Mouse (Mus musculus): ENCODE results near the gene Rptn.
"Not testable (repeated sequence)": the region's sequence is repeated elsewhere in the genome, so short reads cannot be mapped to it uniquely, and the experiment has no call there.

Rptn gene

DNA sequence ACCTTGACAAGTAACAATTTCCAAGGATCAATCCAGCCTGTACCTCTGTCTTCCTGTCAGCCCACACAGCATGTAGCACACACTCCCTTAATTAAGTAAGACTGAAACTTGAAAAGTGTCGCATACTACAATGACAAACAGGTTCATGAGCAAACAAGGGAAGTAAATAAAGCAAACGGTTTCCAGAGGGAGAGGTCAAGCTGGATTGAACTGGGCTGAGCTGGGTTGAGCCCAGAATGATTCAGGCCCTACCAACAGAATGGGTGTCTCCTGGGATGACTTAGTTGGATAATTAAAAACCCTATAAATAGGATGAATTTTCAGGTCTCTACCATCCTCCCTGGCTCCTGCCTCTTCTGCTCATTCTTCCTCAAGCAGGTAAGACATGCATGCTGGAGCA is at the start of gene Rptn:
Gene Rptn, plus strand, starts transcription at position 334 of the 400 bp plus-strand sequence.
- CTCF ChIA-PET: no interaction called here

DNA sequence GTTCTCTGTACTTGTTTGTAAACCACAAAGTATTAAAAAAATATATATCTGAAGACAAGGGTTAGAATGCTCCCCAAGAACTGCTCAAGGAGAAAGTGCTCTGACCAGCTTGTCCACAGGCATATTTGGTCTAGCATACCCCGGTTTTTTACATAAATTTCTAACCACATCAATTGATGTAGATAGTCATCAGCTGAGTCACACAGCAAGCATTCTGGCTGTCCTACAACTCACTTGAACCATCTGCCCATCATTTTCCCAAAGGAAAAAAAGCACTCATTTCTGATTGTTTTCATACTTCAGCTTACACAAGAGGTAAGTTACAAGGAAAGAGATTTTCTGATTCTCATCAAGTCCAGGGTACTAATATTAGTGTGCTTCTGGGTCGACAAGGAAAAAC is 46.6 kb upstream of the Rptn start:
- CTCF ChIA-PET: no interaction called here

DNA sequence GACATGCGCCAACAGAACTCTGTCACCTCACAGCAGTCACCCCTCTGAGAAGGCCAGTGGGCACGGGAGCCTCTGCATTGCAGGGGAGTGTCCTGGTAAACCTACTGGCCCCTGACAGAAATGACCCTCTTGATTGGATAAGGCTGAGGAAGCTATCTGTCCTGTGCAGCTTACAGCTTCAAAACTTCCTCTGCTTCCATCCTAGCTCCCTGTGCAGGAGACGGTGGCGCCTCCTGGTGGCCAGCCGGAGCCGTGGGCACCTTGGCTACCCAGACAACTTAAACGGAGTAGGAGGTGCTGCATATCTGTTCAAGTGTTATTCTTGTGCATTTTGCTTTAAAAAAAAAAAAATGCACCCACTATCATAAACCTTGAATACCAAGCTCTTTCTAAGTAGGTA is 33.5 kb upstream of the Rptn start:
- CTCF ChIA-PET: interaction anchor here (0.6 to 0.7 kb wide), 2 partner anchors 39 to 1476 kb away, joined by 3 to 4 read pairs; no protein-coding TSS in a partner anchor

DNA sequence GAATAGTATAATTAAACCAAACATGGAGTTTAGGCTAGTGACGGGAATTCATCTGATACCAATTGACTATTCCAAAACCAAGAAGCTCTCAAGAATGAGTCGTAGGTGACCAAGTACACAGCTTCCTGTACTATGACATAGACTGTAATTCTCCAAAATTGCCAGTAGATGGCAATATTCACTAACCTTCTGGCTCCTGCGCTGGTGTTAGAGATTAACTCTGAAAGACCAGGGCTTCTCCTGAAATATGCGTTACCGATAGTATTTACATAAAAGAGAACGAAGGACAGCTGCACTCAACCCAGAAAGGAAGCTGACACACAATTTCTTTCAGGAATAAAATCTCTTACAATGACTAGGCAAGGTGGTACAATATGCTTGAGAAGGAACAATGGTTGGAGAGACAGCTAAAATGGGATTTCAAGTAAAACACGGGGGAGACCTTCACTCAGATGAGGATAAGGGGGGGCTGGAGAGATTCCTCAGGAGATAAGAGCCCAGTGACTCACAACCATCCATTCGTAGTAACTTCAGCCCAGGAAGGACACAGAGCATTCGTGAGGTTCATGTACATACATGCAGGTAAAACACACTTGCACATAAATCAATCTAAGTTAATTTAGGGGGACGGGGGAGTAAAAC is 31.4 kb upstream of the Rptn start:
- CTCF ChIA-PET: interaction anchor here (0.7 to 1.0 kb wide), 2 partner anchors 245 to 1142 kb away, joined by 3 read pairs; no protein-coding TSS in a partner anchor

DNA sequence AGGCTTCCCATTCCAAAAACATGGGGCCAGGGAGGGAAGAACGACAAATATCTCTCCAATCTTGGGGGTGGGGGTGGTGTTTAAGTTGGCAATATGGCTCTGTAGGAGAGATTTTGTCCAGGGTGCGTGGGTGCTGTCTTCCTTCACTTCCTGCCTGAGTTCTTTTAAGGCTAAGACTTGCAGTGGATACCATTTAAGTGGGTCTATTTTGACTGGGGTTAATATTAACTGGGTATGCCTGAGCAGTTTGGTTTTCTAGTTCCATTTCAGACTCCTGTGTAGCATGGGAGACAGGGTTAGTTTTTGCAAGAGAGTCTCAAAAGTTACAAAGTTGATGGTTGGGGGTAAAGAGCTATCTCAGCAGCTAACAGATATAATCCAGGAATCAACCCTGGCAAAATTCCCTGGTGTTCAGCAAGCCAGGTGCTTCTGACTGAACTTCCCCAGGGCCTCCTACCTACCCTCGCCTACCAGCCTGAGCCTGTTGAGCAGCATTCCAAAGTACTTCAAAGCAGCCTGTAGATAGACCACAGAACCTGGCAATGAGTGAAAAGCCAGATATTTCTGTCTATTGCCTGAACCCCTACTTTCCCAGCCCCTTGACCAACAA is 26.4 kb upstream of the Rptn start:
- CTCF ChIA-PET: no interaction called here

DNA sequence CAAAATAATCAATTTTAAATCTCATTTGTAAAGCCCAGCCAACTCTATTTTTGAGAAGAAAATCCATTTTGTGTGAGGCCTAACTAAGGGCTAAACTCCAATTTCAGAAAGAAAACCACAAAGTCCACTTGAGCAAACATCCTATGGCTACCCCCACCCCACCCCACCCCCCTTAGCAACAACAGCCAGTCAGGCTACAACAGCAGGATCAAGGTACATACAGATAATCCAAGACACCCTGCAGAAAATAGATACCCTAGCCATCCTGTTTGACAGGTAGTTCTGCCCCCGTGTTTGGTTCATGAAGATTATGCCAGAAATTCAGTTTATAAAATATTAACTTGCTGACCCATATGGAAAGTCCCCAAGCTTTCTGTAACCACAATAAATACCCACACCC is 25.3 kb upstream of the Rptn start:
- CTCF ChIA-PET: no interaction called here

DNA sequence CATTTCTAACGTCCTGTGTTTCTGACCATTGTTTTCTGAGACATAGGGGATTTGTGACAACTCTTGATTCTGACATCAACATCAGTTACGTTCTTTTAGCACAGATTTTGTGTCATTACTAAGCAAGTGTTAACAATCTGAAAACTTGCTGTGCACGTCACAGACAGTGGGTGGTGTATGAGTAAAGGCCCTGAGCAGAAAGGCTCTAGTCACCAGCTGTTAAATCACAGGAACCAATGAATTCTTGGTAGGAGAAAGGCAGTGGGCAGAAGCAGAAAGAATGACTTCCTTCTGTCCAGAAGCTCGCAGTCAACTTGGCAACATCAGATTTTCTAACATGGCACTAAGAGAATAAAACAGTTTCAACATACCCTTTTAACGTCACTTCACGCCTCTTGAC is 20.1 kb upstream of the Rptn start:
- CTCF ChIA-PET: no interaction called here

DNA sequence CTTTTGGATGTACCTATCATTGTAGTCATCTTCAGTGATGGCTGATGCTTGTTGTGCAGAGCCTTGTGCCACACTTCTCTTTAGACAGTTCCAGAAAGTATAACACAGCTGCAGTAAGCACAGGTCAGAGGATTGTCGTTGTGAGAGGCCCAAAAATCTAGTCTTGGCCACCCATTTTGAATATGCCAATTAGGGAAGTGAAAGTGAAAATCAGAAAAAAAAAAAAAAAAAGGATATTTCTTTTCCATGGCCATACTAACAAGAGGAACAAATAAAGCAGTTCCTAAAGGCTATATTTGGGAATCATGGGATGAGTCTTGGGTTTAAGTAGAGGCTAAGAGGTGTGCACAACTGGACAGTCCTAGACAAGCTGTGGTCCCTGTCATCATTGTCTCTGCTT is 18.3 kb upstream of the Rptn start:
- CTCF ChIA-PET: no interaction called here

DNA sequence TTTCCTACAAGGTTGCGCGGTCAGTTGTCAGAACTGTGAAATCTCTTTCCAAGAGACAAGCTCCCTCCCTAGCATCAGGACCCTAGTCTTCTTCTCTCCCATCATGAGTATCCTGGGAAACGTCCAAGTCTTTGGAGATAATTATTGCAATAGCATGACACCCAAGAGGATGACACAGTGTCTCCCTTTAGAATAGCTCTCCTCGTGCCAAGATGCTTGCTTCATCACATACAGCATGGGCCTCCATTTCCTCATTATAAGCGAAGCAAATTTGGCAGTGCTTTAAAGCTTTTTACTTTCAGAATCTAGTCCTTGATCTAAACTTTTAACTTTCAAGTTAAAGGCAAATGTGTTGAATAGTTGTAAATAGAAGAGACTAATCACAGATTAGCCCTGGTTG is 17.9 kb upstream of the Rptn start:
- CTCF ChIA-PET: no interaction called here

DNA sequence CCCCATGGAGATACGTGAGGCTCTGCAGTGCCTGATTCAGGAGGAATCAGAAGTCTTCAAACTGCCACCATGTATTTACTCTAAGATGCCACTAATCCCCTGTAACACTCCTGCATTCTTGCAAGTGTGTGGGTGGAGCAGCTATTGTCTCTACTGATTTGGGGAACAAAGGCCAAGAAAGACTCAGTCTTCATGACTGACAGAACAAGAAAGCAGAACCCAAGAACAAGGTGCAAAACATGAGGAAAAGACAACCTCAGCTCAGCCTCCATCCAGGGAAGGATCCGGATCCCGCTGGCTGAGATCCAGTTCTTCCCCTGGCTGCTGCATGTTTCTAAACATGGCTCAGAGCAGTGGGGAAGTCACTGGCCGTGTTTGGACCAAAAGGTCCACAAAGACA is 15.4 kb upstream of the Rptn start:
- CTCF ChIA-PET: no interaction called here

DNA sequence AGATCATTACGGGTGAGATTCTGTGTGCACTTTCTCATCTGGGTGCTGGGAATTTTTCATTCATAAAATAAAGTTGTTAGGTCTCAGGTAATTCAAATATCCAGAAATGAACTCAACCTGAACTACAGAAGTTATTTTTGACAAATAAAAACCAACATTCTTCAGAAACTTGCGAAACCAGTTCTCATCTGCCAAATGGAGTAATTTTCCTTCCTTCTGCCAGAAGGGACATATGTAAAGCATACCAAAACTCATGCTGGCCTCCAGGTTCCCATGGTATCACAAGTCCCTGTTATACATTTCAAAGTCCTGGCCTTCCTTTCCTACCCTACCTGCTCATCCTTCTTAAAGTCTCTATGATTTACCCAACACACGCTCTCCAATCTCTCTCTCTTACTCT is 10.4 kb downstream of the Rptn start:
- CTCF ChIA-PET: no interaction called here

DNA sequence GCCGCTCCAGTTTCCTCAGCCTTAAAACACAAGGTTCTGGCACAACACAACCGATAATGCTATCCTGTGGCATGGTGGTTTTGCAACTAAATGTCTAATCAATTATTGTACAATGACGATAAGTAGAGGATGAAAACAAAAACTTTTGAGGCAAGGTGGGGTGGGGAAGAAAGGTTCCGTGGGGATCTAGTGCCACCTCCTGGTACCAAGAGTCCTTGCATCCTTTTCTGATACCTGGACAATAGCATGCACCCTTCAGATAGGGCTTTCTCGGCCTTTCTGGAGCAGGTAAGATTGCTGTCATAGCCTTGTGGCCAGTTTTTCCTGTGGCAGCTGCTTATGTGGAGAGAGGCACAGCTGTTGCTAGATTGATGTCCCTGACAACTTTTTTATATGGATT is 13.5 kb downstream of the Rptn start:
- CTCF ChIA-PET: no interaction called here

DNA sequence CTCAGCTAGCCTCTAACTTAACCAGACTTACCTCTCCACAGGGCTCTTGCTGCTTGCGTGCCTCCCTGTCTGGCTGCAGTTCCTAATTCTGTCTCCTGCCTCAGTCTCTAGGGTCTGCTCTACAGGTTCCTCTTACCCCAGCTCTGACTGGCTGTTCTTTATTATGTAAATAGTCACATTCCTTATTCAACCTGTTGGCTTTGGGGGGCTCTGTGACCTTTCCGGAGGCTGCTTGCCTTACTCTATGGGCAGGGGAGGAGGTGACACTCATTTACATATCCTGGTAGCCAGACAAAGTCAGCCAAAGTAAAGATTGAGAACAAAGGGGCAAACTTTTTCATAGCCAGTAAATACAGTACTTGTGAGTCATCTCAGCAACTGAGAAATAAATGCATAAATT is 18.4 kb downstream of the Rptn start:
- CTCF ChIA-PET: no interaction called here

DNA sequence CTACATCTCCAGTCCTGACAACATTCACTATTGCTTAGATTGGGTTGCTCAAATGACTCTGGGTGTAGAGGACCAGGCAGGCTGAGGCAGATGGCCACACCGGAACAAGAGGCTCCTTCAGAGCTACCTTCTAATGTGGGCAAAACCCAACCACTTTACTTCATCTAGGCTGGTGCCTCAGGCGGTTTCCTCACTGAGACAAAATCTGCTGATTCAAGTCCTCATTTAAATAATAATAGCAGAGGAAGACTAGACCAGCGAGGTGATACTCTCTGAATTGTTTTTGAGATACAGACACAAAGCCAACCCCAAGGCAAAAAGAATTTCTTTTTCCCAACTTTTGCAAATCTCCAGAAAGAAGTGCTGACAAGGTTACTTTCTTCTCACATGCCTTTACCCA is 38.2 kb downstream of the Rptn start:
- CTCF ChIA-PET: no interaction called here

DNA sequence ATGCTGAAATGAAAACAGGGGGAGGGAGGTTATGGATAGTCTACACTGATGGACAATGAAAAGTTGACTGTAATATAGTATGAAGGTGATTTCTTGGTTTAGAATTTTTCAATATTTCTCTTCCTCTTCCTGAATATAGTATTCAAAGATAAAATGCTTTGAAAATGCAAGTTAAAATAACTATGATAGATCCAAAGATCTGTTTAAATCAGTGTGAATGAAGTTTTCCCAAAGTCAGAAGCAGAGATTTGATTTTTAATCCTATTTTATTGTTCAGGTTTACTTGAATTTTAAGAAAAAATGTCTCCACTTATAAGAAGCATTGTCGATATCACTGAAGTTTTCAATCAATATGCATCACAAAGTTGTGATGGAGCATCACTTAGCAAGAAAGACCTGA is 48.5 kb downstream of the Rptn start, which contains the start of gene Tchh:
Gene Tchh, plus strand, starts transcription at position 301 of the 400 bp plus-strand sequence.
- CTCF ChIA-PET: no interaction called here

DNA sequence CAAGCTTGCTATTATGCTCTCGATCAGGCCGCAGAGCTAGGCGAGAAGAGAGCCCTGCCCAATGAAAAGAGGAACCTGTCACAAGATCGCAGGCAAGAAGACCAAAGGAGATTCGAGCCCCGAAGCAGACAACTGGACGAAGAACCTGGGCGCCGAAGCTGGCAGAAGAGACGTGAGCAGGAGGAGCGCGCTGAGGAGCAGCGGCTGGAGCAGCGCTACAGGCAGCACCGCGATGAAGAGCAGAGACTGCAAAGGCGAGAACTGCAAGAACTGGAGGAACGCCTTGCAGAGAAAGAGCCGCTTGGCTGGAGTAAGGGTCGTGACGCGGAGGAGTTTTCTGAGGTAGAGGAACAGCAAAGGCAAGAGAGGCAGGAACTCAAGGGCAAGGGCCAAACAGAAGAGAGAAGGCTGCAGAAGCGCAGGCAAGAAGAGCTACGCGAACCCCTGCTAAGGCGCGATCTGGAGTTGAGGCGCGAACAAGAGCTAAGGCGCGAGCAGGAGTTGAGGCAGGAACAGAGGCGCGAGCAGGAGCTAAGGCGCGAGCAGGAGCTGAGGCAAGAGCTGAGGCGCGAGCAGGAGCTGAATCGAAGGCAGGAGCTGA is 50.1 kb downstream of the Rptn start:
- CTCF ChIA-PET: no interaction called here

DNA sequence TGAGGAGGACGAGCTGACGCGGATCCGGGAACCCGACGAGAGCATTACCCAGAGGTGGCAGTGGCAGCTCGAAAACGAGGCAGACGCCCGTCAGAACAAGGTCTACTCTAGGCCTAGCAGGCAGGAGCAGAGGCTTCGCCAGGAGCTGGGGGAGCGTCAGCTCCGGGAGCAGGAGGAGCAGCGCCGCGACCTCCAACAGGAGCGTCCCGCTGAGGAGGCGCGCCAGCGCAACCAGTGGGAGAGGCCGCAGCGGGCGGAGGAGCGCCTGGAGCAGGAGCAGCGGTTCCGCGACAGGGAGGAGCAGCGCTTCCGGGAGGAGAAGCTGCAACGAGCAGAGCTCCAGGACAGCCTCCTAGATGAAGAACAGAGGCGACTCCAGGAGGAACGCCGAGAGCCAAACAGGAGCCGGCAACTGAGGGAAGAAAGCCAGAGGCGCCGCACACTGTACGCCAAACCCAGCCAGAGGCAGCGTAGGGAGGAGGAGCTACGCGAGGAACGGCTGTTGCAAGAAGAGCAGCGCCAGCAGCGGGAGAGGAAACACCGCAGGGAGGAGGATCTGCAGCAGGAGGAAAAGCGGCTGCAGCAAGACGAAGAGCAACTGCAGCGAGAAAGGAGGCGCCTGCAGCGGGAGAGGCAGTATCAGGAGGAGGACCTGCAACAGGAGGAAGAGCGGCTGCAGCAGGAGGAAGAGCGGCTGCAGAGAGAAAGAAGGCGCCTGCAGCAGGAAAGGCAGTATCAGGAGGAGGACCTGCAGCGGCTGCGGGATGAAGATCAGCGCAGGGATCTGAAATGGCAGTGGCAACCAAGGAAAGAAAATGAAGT is 51.1 kb downstream of the Rptn start:
- CTCF ChIA-PET: no interaction called here

DNA sequence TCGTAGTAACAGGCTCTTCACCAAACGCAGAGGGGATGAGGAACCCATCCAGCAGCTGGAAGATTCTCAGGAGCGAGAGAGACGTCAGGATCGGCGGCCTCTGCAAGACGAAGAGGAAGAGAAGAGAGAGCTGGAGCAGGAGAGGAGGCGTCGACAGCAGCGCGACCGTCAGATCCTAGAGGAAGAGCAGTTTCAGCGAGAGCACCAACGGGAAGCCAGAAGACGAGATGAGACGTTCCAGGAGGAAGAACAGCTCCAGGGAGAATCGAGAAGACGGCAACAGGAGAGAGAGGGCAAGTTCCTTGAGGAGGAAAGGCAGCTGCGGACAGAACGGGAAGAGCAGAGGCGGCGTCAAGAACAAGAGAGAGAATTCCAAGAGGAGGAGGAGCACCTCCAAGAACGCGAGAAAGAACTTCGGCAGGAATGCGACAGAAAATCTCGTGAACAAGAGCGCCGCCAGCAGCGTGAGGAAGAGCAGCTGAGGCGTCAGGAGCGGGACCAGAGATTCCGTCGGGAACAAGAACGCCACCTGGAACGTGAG is 51.7 kb downstream of the Rptn start:
- CTCF ChIA-PET: no interaction called here

DNA sequence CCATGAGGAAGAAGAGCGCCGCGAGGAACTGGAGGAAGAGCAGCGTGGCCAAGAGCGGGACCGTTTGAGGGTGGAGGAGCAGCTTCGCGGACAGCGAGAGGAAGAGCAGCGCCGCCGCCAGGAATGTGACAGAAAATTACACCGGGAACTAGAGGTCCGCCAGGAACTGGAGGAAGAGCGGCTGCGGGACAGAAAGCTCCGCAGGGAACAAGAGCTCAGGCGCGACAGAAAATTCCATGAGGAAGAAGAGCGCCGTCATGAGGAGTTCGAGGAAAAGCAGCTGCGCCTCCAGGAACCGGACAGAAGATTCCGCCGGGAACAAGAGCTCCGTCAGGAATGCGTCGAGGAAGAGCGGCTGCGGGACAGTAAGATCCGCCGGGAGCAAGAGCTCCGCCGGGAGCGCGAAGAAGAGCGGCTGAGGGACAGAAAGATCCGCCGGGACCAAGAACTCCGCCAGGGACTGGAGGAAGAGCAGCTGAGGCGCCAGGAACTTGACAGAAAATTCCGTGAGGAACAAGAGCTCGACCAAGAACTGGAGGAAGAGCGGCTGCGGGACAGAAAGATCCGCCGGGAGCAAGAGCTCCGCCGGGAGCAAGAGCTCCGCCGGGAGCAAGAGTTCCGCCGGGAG is 52.7 kb downstream of the Rptn start:
- CTCF ChIA-PET: no interaction called here

DNA sequence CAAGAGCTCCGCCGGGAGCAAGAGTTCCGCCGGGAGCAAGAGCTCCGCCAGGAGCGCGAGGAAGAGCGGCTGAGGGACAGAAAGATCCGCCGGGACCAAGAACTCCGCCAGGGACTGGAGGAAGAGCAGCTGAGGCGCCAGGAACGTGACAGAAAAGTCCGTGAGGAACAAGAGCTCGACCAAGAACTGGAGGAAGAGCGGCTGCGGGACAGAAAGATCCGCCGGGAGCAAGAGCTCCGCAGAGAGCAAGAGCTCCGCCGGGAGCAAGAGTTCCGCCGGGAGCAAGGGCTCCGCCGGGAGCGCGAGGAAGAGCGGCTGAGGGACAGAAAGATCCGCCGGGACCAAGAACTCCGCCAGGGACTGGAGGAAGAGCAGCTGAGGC is 53.2 kb downstream of the Rptn start:
- CTCF ChIA-PET: not testable (repeated sequence)

DNA sequence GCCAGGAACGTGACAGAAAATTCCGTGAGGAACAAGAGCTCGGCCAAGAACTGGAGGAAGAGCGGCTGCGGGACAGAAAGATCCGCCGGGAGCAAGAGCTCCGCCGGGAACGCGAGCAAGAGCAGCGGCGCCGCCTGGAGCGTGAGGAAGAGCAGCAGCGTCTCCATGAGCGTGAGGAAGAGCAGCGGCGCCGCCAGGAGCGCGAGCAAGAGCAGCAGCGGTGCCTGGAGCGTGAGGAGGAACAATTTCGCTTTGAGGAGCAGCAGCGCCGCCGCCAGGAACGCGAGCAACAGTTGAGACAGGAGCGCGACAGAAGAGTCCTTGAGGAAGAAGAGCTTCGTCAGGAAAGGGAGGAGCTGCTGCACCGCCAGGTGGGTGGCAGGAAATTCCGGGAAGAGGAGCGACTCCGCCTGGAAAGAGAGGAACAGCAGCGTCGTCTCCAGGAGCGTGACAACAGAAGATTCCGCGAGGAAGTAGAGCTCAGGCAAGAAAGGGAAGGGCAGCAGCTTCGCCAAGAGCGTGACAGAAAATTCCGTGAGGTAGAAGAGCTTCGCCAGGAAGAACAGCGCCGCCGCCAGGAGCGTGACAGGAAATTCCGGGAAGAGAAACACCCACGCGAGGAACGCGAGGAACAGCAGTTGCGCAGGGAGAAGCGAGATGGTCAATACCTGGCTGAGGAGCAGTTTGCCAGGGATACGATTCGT is 53.8 kb downstream of the Rptn start:
- CTCF ChIA-PET: no interaction called here

All from spleen, embryonic (tissue).